In genomic region chr1:86700367-86700766, GRCm38 (mm10) we compare ENCODE assay signal across 20 mouse cellular contexts. TPM values are rescaled to one million over a fixed set of nuclear protein-coding genes. Genes with fewer than 3 reads are reported as not detected.
DNase-seq lines count a peak whose midpoint lies in the region; ATAC-seq lines count a peak whose summit lies in the region.
"Had no signal": no experiment of that assay in that cellular context is flagged by ENCODE, and none has a peak within 500 bp of the region (broad histone marks: within the 10 kb centered on the region; RNA-seq: fewer than 3 reads in every experiment).

No protein-coding gene starts in this region.

- no peak overlapping the region for H3K4me2 ChIP-seq in liver, embryonic 11.5 days
- peak overlapping the region; percentile 11; the same call in 1 of the 2 replicates for H3K4me2 ChIP-seq in liver, embryonic 15.5 days
- H3K4me2 ChIP-seq in midbrain, embryonic 14.5 days (ENCODE audit: low read length): no peak overlapping the region
- H3K4me2 ChIP-seq: embryonic facial prominence, embryonic 13.5 days; forebrain, embryonic 13.5 days; hindbrain, embryonic 13.5 days had no signal

- DNase-seq in c-Kit-positive CD71-positive TER-119-positive erythroid progenitor cells, embryonic 14.5 days (ENCODE audit: low spot score): peak; percentile 37
- DNase-seq in liver, embryonic 11.5 days (ENCODE audit: low spot score): no peak
- DNase-seq in midbrain, embryonic 10.5 days (ENCODE audit: low spot score): no peak
- no peak for DNase-seq in midbrain, embryonic 14.5 days
- no peak for DNase-seq in left cerebral cortex, adult 11 months (ENCODE audit: low spot score)
- DNase-seq: adrenal gland, postnatal 14 days; cerebellum, adult 8-10 months; cerebellum, postnatal 25 days; forebrain, postnatal 0 days; gastrocnemius, adult 2 months; gastrocnemius, postnatal 25 days; heart, postnatal 10 days; heart, postnatal 4 days had no signal

- no peaks in the 10 kb centered on the region for H3K27me3 ChIP-seq in liver, embryonic 11.5 days (replicated peaks; ENCODE audit: control insufficient read depth, insufficient read depth, low read length)
- H3K27me3 ChIP-seq in liver, embryonic 15.5 days: no peaks in the 10 kb centered on the region
- H3K27me3 ChIP-seq in midbrain, embryonic 10.5 days (ENCODE audit: low read depth, poor library complexity, severe bottlenecking): no peaks in the 10 kb centered on the region
- H3K27me3 ChIP-seq in midbrain, embryonic 14.5 days (ENCODE audit: control insufficient read depth, insufficient read depth, low read length): no peaks in the 10 kb centered on the region
- H3K27me3 ChIP-seq: embryonic facial prominence, embryonic 13.5 days; forebrain, embryonic 13.5 days; hindbrain, embryonic 13.5 days had no signal

- no peak overlapping the region for H3K27ac ChIP-seq in liver, embryonic 11.5 days (ENCODE audit: low read depth, low read length)
- no peak overlapping the region for H3K27ac ChIP-seq in liver, embryonic 15.5 days (replicated peaks)
- no peak overlapping the region for H3K27ac ChIP-seq in midbrain, embryonic 10.5 days (replicated peaks)
- no peak overlapping the region for H3K27ac ChIP-seq in midbrain, embryonic 14.5 days (replicated peaks; ENCODE audit: low read depth, low read length)
- H3K27ac ChIP-seq: embryonic facial prominence, embryonic 13.5 days; forebrain, embryonic 13.5 days; gastrocnemius, adult 2 months; hindbrain, embryonic 13.5 days; hindbrain, postnatal 0 days had no signal

- no peaks in the 10 kb centered on the region for H3K36me3 ChIP-seq in liver, embryonic 11.5 days (ENCODE audit: control insufficient read depth, insufficient read depth, low read length)
- H3K36me3 ChIP-seq in liver, embryonic 15.5 days (replicated peaks): no peaks in the 10 kb centered on the region
- no peaks in the 10 kb centered on the region for H3K36me3 ChIP-seq in midbrain, embryonic 10.5 days
- no peaks in the 10 kb centered on the region for H3K36me3 ChIP-seq in midbrain, embryonic 14.5 days (ENCODE audit: control insufficient read depth, insufficient read depth, low read length)
- H3K36me3 ChIP-seq: embryonic facial prominence, embryonic 13.5 days; hindbrain, embryonic 13.5 days had no signal

- no peak overlapping the region for H3K4me3 ChIP-seq in liver, embryonic 11.5 days (ENCODE audit: low read depth, low read length)
- H3K4me3 ChIP-seq in liver, embryonic 15.5 days (replicated peaks): no peak overlapping the region
- no peak overlapping the region for H3K4me3 ChIP-seq in midbrain, embryonic 10.5 days
- no peak overlapping the region for H3K4me3 ChIP-seq in midbrain, embryonic 14.5 days (replicated peaks; ENCODE audit: low read depth, low read length)
- H3K4me3 ChIP-seq: embryonic facial prominence, embryonic 13.5 days; forebrain, embryonic 13.5 days; gastrocnemius, adult 2 months; hindbrain, embryonic 13.5 days had no signal

- no peak overlapping the region for H3K9ac ChIP-seq in liver, embryonic 11.5 days (ENCODE audit: low read depth, low read length)
- no peak overlapping the region for H3K9ac ChIP-seq in liver, embryonic 15.5 days
- H3K9ac ChIP-seq in midbrain, embryonic 14.5 days (replicated peaks; ENCODE audit: low read length): no peak overlapping the region
- H3K9ac ChIP-seq: embryonic facial prominence, embryonic 13.5 days; forebrain, embryonic 13.5 days; forebrain, postnatal 0 days; hindbrain, embryonic 13.5 days had no signal

- H3K9me3 ChIP-seq in liver, embryonic 11.5 days (ENCODE audit: control insufficient read depth, low read length): no peaks in the 10 kb centered on the region
- no peaks in the 10 kb centered on the region for H3K9me3 ChIP-seq in liver, embryonic 15.5 days (replicated peaks)
- no peaks in the 10 kb centered on the region for H3K9me3 ChIP-seq in midbrain, embryonic 10.5 days (replicated peaks)
- H3K9me3 ChIP-seq in midbrain, embryonic 14.5 days (ENCODE audit: control insufficient read depth, low read length): no peaks in the 10 kb centered on the region
- H3K9me3 ChIP-seq: embryonic facial prominence, embryonic 13.5 days; forebrain, embryonic 13.5 days; hindbrain, embryonic 13.5 days had no signal

- ATAC-seq in liver, embryonic 11.5 days (replicated peaks; ENCODE audit: low FRiP score): peak; percentile 41; the same call in 1 of the 2 replicates
- 0 out of 2 replicates have a peak, but pooled peaks have one; percentile 32 for ATAC-seq in liver, embryonic 15.5 days (ENCODE audit: insufficient read depth)
- ATAC-seq in megakaryocyte-erythroid progenitor cell, adult 5-6 weeks (replicated peaks; ENCODE audit: low FRiP score, low TSS enrichment, poor library complexity, severe bottlenecking): peak; percentile 64
- ATAC-seq in midbrain, embryonic 14.5 days (ENCODE audit: low FRiP score, low TSS enrichment): no peak
- ATAC-seq: forebrain, embryonic 13.5 days; forebrain, postnatal 0 days; hindbrain, postnatal 0 days had no signal

- 33% methylated on average over 7 of the region's 7 CpGs for whole genome bisulfite sequencing in liver, embryonic 11.5 days
- WGBS in liver, embryonic 15.5 days (ENCODE audit: insufficient replicate concordance): 20% methylated on average over 7 of the region's 7 CpGs
- WGBS in midbrain, embryonic 10.5 days: 69% methylated on average over 7 of the region's 7 CpGs
- WGBS in midbrain, embryonic 14.5 days: 84% methylated on average over 7 of the region's 7 CpGs

- peaks cover 16% of the 10 kb centered on the region for H3K4me1 ChIP-seq in liver, embryonic 11.5 days (replicated peaks; ENCODE audit: control insufficient read depth, insufficient read depth, low read length)
- peaks cover 35% of the 10 kb centered on the region for H3K4me1 ChIP-seq in liver, embryonic 15.5 days (replicated peaks)
- peaks cover 23% of the 10 kb centered on the region for H3K4me1 ChIP-seq in midbrain, embryonic 10.5 days
- peaks cover 15% of the 10 kb centered on the region for H3K4me1 ChIP-seq in midbrain, embryonic 14.5 days (ENCODE audit: control insufficient read depth, insufficient read depth, low read length)

RNA-seq across cellular contexts. Expression of gene Dis3l2, which starts 3.2 kb away (rescaled TPM):
- polyA plus RNA-seq in liver, embryonic 11.5 days (2014; fragmentation: Nextera tagmentation; extraction: Ambion mirVana): 20.2 and 21.2 TPM in 2 replicates
- 8.5 and 10.0 TPM in 2 replicates for polyA plus RNA-seq in liver, embryonic 15.5 days (2015; fragmentation: Nextera tagmentation; extraction: Ambion mirVana)
- total RNA-seq in megakaryocyte-erythroid progenitor cell, adult 5-6 weeks (2014; fragmentation: Nextera tagmentation): 33.2 and 36.8 TPM in 2 replicates
- total RNA-seq in megakaryocyte-erythroid progenitor cell, adult 5-6 weeks (2017): 22.8 and 36.6 TPM in 2 replicates
- 33.3 and 35.4 TPM in 2 replicates for polyA plus RNA-seq in midbrain, embryonic 10.5 days (2016; fragmentation: Nextera tagmentation; extraction: Ambion mirVana)
- polyA plus RNA-seq in midbrain, embryonic 14.5 days (2014; fragmentation: Nextera tagmentation; extraction: Ambion mirVana): 35.1 and 39.9 TPM in 2 replicates

RNA-seq across cellular contexts. Expression of gene Nppc, which starts 30.0 kb away (rescaled TPM):
- polyA plus RNA-seq in liver, embryonic 11.5 days (2014; fragmentation: Nextera tagmentation; extraction: Ambion mirVana): not detected in 2 replicates
- not detected in 2 replicates for polyA plus RNA-seq in liver, embryonic 15.5 days (2015; fragmentation: Nextera tagmentation; extraction: Ambion mirVana)
- not detected in 2 replicates for total RNA-seq in megakaryocyte-erythroid progenitor cell, adult 5-6 weeks (2014; fragmentation: Nextera tagmentation)
- 0.70 and 0.80 TPM in 2 replicates for total RNA-seq in megakaryocyte-erythroid progenitor cell, adult 5-6 weeks (2017)
- polyA plus RNA-seq in midbrain, embryonic 10.5 days (2016; fragmentation: Nextera tagmentation; extraction: Ambion mirVana): 0.94 and 1.9 TPM in 2 replicates
- 1.8 and 1.9 TPM in 2 replicates for polyA plus RNA-seq in midbrain, embryonic 14.5 days (2014; fragmentation: Nextera tagmentation; extraction: Ambion mirVana)
- total RNA-seq: granulocyte monocyte progenitor cell, adult 5-6 weeks had no signal
